Comparison of ENCODE assay signal across 7 mouse cellular contexts in the genomic region with DNA sequence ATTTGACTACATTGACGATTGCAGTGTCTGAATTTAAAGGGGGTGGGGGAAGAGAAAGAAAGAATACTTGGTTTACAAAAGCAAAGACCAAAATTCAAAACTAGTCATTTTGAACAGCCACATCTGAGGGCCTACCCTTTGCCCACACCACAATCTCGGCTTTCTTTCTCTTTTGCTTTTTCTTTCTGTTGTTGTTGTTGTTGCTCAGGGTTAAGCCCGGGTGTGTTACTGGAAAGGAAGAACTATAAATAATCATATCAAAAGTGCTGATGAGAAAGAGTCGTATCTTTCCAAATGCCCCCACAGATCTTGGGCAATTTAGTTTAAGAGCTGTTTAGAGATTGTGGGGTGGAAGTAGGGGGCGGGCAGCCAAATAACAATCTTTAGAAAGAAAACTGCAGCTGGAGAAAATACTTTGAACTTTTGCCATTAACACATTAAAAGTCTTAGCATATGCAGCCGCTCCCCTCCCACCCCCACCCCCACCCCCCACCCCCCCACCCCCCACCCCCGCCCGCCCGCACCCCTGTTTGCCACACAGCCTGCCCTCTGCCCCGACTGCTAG. TPM values are rescaled to one million over a fixed set of nuclear protein-coding genes. Genes with fewer than 3 reads are reported as not detected.
DNase-seq lines count a peak whose midpoint lies in the region; ATAC-seq and TF ChIP-seq lines count a peak whose summit lies in the region.

No protein-coding gene starts in this region.

- no peak for ATAC-seq in lung, embryonic 16.5 days (ENCODE audit: low read depth)
- no peak for ATAC-seq in forebrain, embryonic 12.5 days (ENCODE audit: low FRiP score)
- ATAC-seq in limb, embryonic 14.5 days (ENCODE audit: low FRiP score, low read depth) = no peak
- ATAC-seq in stomach, embryonic 16.5 days (ENCODE audit: insufficient read depth, low FRiP score) = no peak

- H3K4me2 ChIP-seq in lung, embryonic 16.5 days (ENCODE audit: low read depth, low read length) = peak overlapping the region; percentile 45; the same call in 1 of the 2 replicates
- peak overlapping the region; percentile 63 for H3K4me2 ChIP-seq in forebrain, embryonic 12.5 days
- H3K4me2 ChIP-seq in limb, embryonic 14.5 days (replicated peaks; ENCODE audit: low read depth, low read length, severe bottlenecking) = peak overlapping the region; percentile 71
- peak overlapping the region; percentile 78 for H3K4me2 ChIP-seq in stomach, embryonic 16.5 days (ENCODE audit: low read depth, low read length)

- no peaks in the 10 kb centered on the region for H3K9me3 ChIP-seq in lung, embryonic 16.5 days (ENCODE audit: control insufficient read depth, low read length)
- H3K9me3 ChIP-seq in forebrain, embryonic 12.5 days = no peaks in the 10 kb centered on the region
- no peaks in the 10 kb centered on the region for H3K9me3 ChIP-seq in limb, embryonic 14.5 days (ENCODE audit: control insufficient read depth, low read length)
- H3K9me3 ChIP-seq in stomach, embryonic 16.5 days (replicated peaks; ENCODE audit: control insufficient read depth, low read length) = no peaks in the 10 kb centered on the region

- 18% methylated on average over 10 of the region's 10 CpGs for WGBS in lung, embryonic 16.5 days
- 10% methylated on average over 10 of the region's 10 CpGs for WGBS in forebrain, embryonic 12.5 days
- 9% methylated on average over 10 of the region's 10 CpGs for WGBS in limb, embryonic 14.5 days
- WGBS in stomach, embryonic 16.5 days = 17% methylated on average over 10 of the region's 10 CpGs

- 0 out of 2 replicates have a peak overlapping the region, but pooled peaks have one; percentile 23 for H3K9ac ChIP-seq in lung, embryonic 16.5 days (ENCODE audit: low read length)
- H3K9ac ChIP-seq in forebrain, embryonic 12.5 days = peak overlapping the region; percentile 58
- no peak overlapping the region for H3K9ac ChIP-seq in limb, embryonic 14.5 days (ENCODE audit: low read depth, low read length, severe bottlenecking)
- H3K9ac ChIP-seq in stomach, embryonic 16.5 days (ENCODE audit: low read length) = peak overlapping the region; percentile 71; the same call in 1 of the 2 replicates

- H3K27me3 ChIP-seq in lung, embryonic 16.5 days (ENCODE audit: control insufficient read depth, insufficient read depth, low read depth, low read length) = no peaks in the 10 kb centered on the region
- no peaks in the 10 kb centered on the region for H3K27me3 ChIP-seq in forebrain, embryonic 12.5 days
- no peaks in the 10 kb centered on the region for H3K27me3 ChIP-seq in limb, embryonic 14.5 days (ENCODE audit: control insufficient read depth, insufficient read depth, low read length)
- no peaks in the 10 kb centered on the region for H3K27me3 ChIP-seq in stomach, embryonic 16.5 days (ENCODE audit: control insufficient read depth, insufficient read depth, low read length)

- peaks cover 96% of the 10 kb centered on the region for H3K4me1 ChIP-seq in lung, embryonic 16.5 days (replicated peaks; ENCODE audit: control insufficient read depth, insufficient read depth, low read length)
- peaks cover 100% of the 10 kb centered on the region for H3K4me1 ChIP-seq in forebrain, embryonic 12.5 days
- peaks cover 96% of the 10 kb centered on the region for H3K4me1 ChIP-seq in limb, embryonic 14.5 days (ENCODE audit: control insufficient read depth, insufficient read depth, low read length)
- peaks cover 98% of the 10 kb centered on the region for H3K4me1 ChIP-seq in stomach, embryonic 16.5 days (ENCODE audit: control insufficient read depth, insufficient read depth, low read length)

- no peak for DNase-seq in lung, postnatal 36 days
- no peak for DNase-seq in limb, embryonic 14.5 days (ENCODE audit: low spot score)
- no peak for DNase-seq in layer of hippocampus, adult 9-10 months (ENCODE audit: low spot score)
- DNase-seq in kidney, adult 11 months = no peak

- no peak for TF ChIP-seq POLR2A in limb, embryonic 14.5 days (IDR thresholded peaks at IDR 0.05; ENCODE audit: borderline replicate concordance, extremely low read depth, insufficient read depth, insufficient read length)

- H3K36me3 ChIP-seq in lung, embryonic 16.5 days (ENCODE audit: control insufficient read depth, insufficient read depth, low read length) = no peaks in the 10 kb centered on the region
- peaks cover 20% of the 10 kb centered on the region for H3K36me3 ChIP-seq in forebrain, embryonic 12.5 days (replicated peaks)
- peaks cover 27% of the 10 kb centered on the region for H3K36me3 ChIP-seq in limb, embryonic 14.5 days (ENCODE audit: control insufficient read depth, insufficient read depth, low read length)
- no peaks in the 10 kb centered on the region for H3K36me3 ChIP-seq in stomach, embryonic 16.5 days (ENCODE audit: control insufficient read depth, insufficient read depth, low read length)

- H3K4me3 ChIP-seq in lung, embryonic 16.5 days (ENCODE audit: low read length) = no peak overlapping the region
- 0 out of 2 replicates have a peak overlapping the region, but pooled peaks have one; percentile 26 for H3K4me3 ChIP-seq in forebrain, embryonic 12.5 days (replicated peaks)
- H3K4me3 ChIP-seq in limb, embryonic 14.5 days (replicated peaks; ENCODE audit: low read length) = no peak overlapping the region
- no peak overlapping the region for H3K4me3 ChIP-seq in stomach, embryonic 16.5 days (replicated peaks; ENCODE audit: low read length)

- peak overlapping the region; percentile 67 for H3K27ac ChIP-seq in lung, embryonic 16.5 days (ENCODE audit: low read length)
- H3K27ac ChIP-seq in forebrain, embryonic 12.5 days = peak overlapping the region; percentile 100
- no peak overlapping the region; the same call in 1 of the 2 replicates for H3K27ac ChIP-seq in limb, embryonic 14.5 days (replicated peaks; ENCODE audit: low read depth, low read length)
- H3K27ac ChIP-seq in stomach, embryonic 16.5 days (ENCODE audit: low read length) = peak overlapping the region; percentile 68

RNA-seq across cellular contexts. Expression of gene Zmynd8, which starts 20.7 kb away (rescaled TPM):
- polyA plus RNA-seq in lung, embryonic 16.5 days (2015; fragmentation: Nextera tagmentation; extraction: Ambion mirVana) = 40.6 and 48.7 TPM in 2 replicates
- 67.6 and 71.5 TPM in 2 replicates for polyA plus RNA-seq in forebrain, embryonic 12.5 days (2016; fragmentation: Nextera tagmentation; extraction: Ambion mirVana)
- polyA plus RNA-seq in limb, embryonic 14.5 days (2012; rRNA removed) = 47.6 and 49.5 TPM in 2 replicates
- polyA plus RNA-seq in limb, embryonic 14.5 days (2014; fragmentation: Nextera tagmentation; extraction: Ambion mirVana) = 30.2 and 39.8 TPM in 2 replicates
- 45.1 and 45.3 TPM in 2 replicates for polyA plus RNA-seq in stomach, embryonic 16.5 days (2015; fragmentation: Nextera tagmentation; extraction: Ambion mirVana)
